Mouse (Mus musculus) fibroblast of lung, adult 2 months (primary cell): ENCODE measurements around the gene Sertad3.

ENCODE experiments used
- DNase-seq: peaks from one replicate; pipeline ENCODE4 v3.0.0-alpha.2; 2011; ENCODE audit warnings: low read depth

The Sertad3 gene

DNA sequence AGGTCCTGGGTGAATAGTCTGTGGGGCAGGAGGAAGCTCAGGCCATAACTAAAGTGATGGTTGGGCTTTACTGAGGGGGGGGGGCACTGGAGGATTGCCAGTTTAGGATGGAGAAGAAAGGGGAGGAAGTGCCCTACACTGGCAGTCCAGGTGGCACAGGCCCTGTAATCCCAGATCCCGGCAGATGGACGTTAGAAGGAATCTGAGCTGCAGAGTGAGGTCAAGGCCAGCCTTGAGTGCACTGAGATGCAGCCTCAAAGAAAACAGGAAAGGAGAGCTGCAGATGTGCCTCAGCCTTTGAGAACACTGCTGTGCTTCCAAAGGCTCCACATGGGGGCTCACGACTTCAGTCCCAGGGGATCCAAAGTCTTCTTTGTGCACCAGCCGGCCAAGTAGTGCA lies 5.9 kb upstream of the Sertad3 start:
- DNase-seq = no peak

DNA sequence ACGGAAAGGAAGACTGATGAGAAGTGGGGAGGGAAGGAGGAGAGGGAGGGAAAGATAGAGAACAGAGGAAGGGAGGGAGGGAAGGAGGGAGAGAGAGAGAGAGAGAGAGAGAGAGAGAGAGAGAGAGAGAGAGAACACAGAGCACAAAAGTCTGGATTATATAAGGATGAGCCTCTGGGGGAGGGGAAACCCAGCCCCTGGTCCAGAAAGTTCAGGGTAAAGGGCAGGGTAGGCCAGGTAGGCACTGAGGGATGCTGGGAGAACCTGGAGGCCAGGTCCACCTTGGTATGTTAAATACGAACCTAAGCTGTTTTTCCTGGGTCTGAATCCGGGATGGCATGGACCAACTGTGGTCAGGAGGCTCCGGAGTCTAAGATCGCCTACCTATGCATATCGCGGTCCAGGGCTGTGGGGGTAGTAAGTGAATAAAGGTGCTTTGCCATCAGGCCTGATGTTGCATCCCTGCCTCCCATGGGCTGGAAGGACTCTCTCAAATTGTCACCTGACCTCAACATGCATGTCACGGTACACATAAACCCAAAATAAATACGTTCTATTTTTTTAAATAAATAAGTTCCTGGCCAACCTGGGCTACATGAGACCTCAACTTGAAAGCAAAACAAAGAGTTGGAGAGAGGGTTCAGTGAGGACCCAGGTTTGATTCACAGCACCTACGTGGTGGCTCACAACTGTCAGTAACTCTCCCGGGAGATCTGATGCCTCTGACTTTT lies 2.0 kb upstream of the Sertad3 start:
- DNase-seq = no peak

DNA sequence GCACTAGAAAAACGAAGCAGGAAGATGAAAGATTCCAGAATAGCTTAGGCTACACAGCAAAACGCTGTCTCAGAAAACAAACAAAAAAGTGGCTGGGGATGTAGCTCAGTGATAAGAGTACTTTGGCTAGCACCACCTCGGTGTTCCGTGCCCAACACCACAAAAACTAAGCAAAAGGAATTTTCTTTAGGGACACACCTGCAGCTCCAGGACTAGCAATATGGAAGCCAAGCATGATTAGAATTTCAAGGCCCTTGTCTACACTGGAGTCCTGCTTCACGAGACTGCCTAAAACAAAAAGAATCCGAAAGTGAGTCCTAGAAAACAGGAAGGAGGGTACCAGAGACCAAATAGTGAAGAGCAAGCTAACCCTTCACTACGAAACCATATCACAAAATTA lies 972 bp upstream of the Sertad3 start:
- DNase-seq = no peak

DNA sequence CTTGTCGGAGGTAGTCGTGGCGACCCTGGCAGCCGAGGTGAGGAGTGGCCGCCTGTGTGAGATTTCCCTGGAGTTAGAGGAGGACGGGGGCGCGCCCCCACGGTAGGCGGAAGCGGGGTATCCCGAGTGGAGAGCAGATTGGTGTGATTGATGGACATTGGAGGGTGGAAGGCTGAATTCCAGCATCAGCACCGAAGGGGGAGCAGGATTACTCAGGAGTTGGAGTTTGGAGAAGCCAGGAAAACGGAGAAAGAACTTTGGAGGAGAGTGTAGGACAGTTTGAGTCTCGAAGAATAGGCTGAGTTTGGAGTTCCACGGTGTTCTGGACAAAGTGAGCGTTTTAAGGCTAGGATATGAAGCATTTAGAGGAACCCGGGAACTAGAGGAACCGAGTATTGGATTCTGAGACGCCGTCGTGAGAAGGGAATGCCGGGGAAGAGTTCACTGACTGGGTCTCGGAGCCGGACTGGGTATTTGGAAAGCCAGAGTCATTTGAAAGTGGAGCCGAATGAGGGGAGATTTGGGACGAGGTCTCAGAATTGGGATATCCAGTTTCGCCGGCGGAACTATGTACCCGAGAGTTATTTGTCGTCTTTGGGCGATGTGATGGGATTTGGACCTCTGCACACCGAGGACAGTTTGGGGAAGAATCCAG lies 394 bp downstream of the Sertad3 start:
- no peak for DNase-seq

DNA sequence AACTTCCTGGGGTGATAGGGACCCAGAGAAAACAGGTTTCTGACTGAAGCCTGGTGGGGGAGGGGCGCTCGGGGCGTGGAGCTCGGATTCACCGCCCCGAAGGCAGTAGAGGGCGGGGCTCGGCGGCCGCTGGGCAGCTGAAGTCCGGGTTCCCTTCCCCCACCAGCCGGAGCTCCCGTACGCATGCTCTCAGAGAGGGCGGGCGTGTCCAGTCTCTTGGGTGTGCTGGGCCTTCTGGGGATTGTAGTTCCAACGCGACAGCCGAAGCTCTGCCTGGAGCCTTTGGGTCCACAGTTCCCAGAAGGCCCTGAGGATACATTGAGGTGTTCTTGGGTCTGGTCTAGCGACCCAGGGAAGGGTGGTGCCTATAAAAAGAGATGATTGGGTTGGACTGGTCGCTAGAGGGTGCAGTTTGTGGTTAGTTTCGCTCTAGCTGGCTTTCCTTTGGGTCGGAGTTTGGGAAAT lies 954 bp downstream of the Sertad3 start:
- DNase-seq = peak; percentile 99

DNA sequence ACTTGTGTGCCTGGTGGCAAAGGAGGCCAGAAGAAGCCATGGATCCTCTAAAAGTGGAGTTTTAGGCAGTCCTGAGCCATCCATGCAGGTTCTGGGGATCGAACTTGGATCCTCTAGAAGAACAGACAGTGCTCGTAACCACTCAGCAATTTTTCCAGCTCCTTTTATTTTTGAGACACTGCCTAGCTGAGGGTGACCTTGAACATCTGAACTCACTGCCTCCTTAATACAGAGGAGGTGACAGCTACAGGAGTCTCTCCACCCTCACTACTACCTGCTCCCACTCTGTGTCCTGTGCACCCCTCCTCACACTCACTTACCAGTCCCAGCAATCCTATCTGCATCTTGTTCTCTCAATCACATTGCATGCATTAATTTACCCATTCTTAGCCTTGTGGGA lies 2.0 kb downstream of the Sertad3 start:
- DNase-seq = no peak

DNA sequence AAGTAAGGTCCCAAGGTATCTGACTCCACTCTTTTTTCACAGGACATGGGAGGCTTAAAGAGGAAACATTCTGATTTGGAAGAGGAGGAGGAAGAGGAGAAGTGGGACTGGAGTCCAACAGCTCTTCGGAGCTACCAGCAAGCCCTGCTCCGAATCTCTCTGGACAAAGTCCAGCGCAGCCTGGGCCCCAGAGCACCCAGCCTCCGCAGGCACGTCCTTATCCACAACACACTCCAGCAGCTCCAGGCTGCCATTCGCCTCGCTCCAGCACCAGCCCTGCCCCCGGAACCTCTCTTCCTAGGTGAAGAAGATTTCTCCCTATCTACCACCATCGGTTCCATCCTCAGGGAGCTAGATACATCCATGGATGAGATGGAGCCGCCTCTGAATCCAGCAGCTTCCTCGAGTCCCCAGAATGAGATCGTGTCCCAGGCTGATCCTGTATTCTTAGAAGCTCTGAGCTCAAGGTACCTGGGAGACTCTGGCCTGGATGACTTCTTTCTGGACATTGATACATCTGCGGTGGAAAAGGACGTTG lies 2.6 kb downstream of the Sertad3 start:
- no peak for DNase-seq

DNA sequence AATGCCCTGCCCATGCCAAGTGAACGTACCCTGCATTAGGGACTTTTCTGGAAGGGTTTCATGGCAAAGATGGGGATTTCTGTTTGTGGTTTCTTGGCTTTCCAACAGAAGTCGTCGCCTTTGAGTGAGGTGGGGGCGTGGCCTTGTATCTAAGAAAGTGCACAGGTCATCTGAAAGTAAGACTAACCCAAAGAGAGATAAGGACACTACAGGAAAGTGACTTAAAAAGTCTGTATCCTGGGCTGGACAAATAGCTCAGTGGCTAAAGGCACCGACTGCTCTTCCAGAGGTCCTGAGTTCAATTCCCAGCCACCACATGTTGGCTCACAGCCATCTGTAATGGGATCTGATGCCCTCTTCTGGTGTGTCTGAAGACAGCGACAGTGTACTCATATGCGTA lies 5.0 kb downstream of the Sertad3 start:
- no peak for DNase-seq

DNA sequence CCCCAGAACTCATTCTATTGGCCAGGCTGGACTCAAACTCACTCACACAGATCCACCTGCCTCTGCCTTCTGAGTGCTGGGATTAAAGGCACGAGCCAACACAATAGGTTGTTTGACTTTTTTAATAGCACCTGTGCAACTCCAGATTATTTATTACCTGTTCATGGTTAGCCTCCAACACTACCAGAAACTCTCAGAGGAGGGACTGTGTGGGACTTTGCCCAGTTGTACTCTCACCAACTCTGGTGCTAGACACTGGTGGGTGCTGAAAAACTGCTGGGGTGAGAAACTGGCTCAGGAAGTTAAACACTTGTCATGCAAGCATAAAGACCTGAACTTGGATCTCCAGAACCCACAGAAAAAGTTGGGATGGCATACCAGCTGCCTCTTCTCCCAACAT lies 6.2 kb downstream of the Sertad3 start:
- no peak for DNase-seq

DNA sequence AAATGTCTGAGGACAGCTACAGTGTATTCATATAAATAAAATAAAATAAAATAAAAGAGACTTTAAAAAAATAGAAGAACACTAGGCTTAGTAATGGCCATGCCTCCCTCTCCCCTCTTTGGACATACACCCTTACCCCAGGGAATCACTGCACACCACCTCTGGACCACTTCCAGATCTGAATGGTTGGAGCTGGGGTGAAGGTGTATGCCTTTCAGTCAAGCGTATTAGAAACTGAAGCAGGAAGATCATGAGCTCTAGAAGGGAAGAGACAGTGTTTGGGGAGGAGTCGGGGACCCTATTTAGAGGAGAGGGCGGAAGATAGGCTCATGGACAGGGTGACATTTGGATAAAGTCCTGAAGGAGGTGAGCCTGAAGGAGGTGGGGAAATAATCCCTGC lies 6.9 kb downstream of the Sertad3 start:
- no peak for DNase-seq

DNA sequence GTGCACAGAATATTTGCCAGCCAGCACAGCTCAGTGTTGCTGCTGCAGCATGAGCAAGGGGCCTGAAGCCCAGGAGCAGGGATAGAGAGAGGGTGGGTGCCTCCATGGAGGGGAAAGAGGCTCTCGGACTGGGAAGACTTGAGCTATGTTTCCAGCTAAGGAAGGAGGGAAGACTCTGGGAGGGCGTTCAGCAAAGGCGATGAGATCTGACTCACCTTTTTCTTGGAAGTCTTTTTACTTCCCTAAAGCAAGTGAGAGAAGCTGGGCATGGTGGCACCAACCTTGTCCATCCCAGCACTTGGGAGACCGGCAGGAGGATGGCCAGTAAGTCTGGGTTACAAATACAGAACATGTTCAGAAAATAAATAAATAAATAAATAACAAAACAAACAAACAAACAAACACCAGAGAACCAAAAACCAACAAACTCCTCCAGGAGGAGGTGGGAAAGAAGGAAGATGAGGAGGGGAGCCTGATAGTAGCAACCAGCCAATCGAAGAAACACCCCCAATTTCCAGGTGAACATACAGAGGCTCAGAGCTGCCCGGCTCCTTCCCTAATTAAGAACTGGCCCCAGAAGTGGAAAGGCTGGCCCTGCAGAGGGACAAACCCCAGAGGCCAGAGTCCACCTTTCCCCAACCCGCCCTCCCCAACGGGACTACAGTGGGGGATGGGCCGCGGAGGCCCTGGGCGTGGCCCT lies 7.5 kb downstream of the Sertad3 start:
- DNase-seq = peak; percentile 20

DNA sequence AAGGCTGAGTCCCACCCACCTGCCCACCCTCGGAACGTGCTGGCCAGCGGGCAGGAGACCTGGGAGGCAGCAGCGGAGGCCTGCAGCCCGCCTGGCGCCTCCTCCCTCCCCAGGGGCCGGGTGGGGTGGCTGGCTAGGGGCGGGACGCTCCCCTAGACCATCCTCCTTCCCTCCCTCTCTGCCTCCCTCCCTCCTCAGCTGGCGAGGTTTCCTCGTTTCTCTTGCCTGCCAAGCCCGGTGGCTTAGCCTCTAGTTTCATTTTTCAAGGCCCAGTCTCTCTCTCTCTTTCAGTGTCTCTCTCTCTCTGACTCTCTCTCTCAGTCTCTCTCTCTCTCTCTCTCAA lies 8.0 kb downstream of the Sertad3 start:
- DNase-seq = peak; percentile 90

DNA sequence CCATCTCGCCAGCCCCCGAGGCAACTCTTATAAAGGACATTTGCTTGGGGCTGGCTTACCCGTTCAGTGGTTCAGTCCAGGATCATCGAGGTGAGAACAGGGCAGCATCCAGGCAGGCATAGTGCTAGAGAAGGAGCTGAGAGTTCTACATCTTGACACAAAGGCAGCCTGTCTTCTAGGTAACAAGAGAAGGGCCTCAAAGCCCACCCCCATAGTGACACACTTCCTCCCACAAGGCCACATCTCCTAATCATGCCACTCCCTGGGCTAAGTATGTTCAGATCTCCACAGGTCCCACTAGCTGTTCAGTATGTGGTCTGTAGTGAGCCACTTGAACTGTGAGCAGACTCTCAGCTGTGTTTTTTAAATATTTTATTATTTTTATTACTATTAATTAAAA lies 10.3 kb downstream of the Sertad3 start:
- no peak for DNase-seq

DNA sequence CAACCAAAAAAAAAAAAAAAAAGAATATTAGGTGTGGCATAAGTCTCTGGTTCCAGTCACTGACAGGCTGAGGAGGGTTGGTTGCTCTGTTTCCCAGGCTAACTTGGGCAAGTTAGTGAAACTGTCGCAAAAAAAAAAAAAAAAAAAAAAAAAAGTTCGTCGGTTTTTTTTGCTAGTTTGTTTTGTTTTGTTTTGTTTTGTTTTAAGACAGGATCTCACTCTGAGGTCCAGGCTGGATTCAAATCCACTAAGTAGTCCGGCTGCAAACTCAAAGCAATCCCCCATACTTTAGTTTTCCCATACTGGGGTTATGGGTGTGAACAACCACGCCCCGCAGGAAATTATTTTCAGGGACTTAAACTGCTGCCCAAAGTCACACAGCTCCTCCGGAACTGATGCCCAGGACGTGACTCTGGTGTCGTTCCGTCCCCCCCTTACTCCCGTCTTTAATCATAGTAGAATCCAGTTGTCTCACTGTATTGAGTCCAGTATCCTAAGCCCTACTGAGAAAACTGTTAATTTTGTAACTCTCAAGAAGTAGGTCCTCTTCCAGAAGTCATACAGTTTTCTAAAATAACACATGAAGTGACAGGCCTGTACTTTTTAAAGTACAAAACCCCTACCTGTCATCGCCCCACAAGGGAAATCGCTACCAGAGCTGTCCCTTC lies 12.7 kb downstream of the Sertad3 start:
- DNase-seq = no peak

DNA sequence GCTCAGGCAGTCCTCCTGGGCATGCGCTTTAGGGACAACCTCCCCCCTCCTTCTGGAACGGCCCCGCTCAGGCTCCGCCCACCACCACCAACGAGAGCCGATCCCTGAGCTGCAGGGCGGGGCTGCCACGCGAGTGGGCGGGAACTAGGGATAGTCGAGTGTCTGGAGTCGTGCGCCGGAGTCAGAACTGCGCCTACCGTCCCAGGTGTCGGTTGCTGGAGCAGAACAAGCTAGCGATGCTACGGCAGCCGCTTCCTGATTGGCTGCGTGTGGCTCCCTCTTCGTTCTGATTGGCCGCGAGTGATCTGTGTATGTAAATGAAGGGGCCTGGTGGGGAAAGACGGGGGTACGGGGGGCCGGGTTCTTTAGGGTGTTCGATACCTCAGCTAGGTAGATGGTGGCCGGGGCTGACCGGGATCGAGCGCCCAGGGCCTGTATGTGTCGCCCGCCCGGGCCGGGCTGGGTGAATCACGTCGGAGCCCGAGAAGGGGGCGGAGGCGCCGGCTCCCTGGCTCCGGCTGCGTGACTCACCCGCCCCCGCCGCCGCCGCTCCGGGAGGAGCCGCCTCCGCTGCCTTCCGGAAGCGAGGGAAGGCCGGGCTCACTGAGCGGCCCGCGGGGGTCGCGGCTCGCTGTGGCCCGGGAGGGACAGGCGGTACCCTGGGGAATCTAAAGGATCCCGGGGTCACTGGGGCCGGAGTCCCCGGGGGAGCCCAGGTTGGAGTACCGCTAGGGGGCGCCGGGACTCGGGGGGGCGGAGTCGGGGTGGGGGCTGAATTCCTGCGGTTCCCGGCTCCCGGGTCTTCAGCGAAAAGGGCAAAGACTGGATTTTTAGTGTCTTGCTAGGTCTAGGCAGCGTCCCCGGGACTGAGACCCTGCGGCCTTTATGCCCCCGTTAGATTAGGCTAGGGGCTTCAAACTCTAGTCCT lies 13.5 kb downstream of the Sertad3 start, which contains the start of gene Sertad1:
Sertad1 (plus strand) TSS at position 141 of the 928 bp plus-strand sequence.
- DNase-seq = peak; percentile 99

DNA sequence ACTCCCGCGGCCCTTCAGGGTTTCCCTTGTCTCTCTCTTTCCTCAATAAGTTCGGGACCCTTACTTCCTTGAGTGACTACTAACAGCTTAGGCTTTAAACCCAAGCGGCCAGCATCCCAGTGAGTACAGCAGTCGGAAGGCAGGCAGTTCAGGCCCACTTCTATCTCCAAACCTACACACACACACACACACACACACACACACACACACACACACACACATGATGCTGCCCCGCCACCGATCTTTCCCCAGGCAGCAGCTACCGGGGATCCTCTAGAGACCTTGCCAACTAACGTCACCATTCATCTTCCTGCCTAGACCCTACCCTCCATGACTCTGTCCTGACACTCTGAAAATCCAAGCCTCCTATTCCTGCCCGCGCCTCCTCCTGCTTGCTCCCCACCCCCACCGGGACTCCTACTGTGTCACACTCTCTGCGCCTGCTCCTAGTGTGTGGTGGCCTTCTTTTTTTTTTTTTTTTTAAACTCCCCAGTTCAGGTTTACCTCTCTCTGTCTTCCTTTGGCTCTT lies 14.2 kb downstream of the Sertad3 start:
- DNase-seq = peak; percentile 17

DNA sequence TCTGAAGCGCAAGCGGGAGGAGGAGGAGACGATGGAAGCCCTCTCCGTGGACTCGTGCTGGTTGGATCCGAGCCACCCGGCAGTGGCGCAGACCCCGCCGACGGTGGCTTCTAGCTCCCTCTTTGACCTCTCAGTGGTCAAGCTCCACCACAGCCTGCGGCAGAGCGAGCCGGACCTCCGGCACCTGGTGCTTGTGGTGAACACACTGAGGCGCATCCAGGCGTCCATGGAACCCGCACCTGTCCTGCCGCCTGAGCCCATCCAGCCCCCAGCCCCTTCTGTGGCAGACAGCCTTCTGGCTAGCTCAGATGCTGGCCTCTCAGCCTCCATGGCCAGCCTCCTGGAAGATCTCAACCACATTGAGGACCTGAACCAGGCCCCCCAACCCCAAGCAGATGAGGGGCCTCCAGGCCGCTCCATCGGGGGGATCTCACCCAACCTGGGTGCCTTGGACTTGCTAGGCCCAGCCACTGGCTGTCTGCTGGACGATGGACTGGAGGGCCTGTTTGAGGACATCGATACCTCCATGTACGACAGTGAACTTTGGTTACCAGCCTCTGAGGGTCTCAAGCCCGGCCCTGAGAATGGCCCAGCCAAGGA lies 15.8 kb downstream of the Sertad3 start:
- DNase-seq = no peak

DNA sequence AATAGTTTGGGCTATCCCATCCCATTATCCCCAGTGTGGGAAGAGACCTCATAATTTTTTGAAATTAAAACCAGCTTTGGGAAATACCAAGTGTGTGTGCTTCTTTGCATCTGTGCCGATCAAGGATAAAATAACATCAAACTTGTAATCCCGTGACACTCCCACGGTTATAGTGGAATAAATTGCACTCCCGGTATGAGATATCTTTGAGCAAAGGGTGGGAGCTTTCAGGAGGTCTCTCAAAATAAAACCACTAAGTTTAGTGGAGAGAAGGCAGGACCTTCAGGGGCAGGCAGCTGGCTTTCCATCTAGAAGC lies 16.6 kb downstream of the Sertad3 start:
- DNase-seq = no peak

DNA sequence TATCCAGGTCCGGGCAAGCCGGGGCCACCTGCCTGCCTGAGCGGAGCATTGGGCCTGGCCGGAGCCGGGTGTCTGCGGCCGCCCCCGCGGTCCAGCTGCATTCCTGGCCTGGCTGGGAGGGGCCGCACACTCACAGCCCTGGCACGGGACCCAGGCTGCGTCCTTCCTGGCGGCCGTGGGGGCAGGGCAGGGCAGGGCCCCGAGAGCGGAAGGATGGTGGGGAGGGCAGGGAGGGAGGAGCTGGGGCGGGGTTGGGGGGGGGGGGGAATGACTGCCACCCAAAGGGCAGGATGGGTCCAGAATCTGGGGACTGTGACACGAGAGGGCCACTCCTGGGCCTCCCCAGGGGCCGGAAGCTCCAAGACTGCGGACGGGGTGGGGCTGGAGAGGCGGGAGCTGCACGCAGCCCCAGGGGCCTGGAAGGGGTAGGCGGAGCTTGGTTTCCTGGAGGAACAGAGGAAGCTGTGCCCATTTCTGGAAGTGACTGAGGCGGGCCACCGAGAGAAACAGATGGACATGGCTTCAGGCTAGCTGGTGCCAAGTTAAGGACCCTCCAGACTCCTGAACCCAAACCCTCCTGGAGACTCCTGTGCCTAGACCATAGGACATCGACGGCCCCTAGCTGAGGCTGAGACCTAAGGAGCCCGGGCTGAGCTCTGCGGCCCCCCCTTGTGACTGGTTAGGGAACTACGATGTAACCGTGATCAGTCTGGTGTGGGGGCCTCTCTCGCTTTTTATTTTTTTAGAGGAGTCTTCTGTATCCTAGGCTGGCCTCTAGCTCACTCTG lies 17.2 kb downstream of the Sertad3 start:
- peak; percentile 58 for DNase-seq

DNA sequence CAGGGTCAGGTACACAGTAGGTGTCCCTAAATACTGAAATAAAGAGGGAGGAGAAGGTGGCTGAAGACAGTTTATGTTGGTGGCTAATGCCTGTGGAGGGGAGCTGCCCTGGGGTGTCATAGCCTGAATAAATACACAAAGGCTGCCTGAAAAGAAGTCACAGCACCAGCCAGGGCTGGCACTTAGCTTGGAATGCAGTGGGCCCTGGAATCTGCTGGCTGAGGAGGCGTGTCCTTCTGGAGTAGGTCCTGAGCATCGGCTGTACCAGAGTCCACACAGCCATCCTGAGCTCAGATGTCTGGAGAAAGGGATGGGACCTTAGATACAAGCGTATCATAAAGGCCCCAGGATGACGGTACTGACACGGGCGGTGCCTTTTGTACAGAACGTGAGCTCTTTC lies 18.3 kb downstream of the Sertad3 start:
- DNase-seq = no peak
